In the genomic region with DNA sequence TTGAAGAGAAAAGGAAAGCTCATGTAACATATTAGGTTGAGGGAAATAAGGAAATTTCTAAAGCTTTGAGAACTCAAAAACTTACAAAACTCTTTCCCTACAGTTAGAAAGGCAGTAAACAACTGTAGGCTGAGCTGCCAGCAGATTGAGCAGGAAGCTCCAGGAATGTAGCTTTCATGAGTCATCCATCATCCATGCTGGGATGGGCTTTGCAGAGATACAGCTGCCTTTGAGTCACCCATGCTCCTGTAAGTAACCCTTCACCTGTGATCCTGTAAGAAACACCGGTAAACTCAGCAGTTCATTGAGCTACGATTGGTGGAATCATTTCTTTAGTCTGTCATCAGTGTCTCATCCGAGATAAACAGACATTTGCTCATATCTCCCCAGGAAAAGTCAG, we compare ENCODE assay signal across 26 mouse cellular contexts. TPM values are rescaled to one million over a fixed set of nuclear protein-coding genes. Genes with fewer than 3 reads are reported as not detected.
"Had no signal": no experiment of that assay in that cellular context is flagged by ENCODE, and none has a peak within 500 bp of the region (broad histone marks: within the 10 kb centered on the region; RNA-seq: fewer than 3 reads in every experiment).

No protein-coding gene starts in this region.

- H3K27ac ChIP-seq: gastrocnemius, adult 2 months; heart, adult 2 months; heart, embryonic 13.5 days; heart, embryonic 15.5 days; hindbrain, embryonic 13.5 days; hindbrain, embryonic 15.5 days; hindbrain, postnatal 0 days; kidney, embryonic 15.5 days; kidney, postnatal 0 days; limb, embryonic 10.5 days; limb, embryonic 12.5 days; liver, embryonic 13.5 days; liver, embryonic 15.5 days had no signal

- H3K4me3 ChIP-seq: gastrocnemius, adult 2 months; heart, adult 2 months; heart, embryonic 13.5 days; heart, embryonic 15.5 days; hindbrain, embryonic 13.5 days; hindbrain, embryonic 15.5 days; kidney, embryonic 15.5 days; limb, embryonic 10.5 days; limb, embryonic 12.5 days; liver, embryonic 13.5 days; liver, embryonic 15.5 days had no signal

- DNase-seq: gastrocnemius, adult 2 months; gastrocnemius, postnatal 10 days; gastrocnemius, postnatal 25 days; heart, adult 2 months; heart, postnatal 14 days; heart, postnatal 36 days; kidney, adult 11 months; kidney, adult 2 months; kidney, adult 9 months; kidney, postnatal 14 days; kidney, postnatal 36 days; layer of hippocampus, adult 9-11 months; layer of hippocampus, postnatal 36 days; liver; liver, embryonic 13.5 days had no signal

- H3K36me3 ChIP-seq: heart, embryonic 13.5 days; heart, embryonic 15.5 days; hindbrain, embryonic 13.5 days; hindbrain, embryonic 15.5 days; kidney, embryonic 15.5 days; limb, embryonic 10.5 days; limb, embryonic 12.5 days; liver, embryonic 13.5 days; liver, embryonic 15.5 days had no signal

- H3K27me3 ChIP-seq: hindbrain, embryonic 13.5 days; hindbrain, embryonic 15.5 days; liver, embryonic 13.5 days; liver, embryonic 15.5 days had no signal

RNA-seq across cellular contexts. Expression of gene Dusp9, which starts 11.7 kb away (rescaled TPM):
- total RNA-seq: gastrocnemius, adult 2 months; gastrocnemius, postnatal 25 days; heart, adult 2 months; heart, postnatal 14 days; heart, postnatal 36 days had no signal

RNA-seq across cellular contexts. Expression of gene Slc6a8, which starts 22.1 kb away (rescaled TPM):
- total RNA-seq: hematopoietic stem cell, adult 5-6 weeks had no signal
